Mouse (Mus musculus) lung, postnatal 14 days (tissue): ENCODE results near the gene Eif5b.
A peak's percentile ranks its signal among the peaks of the same experiment; 100 is the strongest.
"Not testable (repeated sequence)": the region's sequence is repeated elsewhere in the genome, so short reads cannot be mapped to it uniquely, and the experiment has no call there.

ENCODE experiments used
- DNase-seq: peaks from one replicate; pipeline ENCODE4 v3.0.0; 2021

The Eif5b gene

DNA sequence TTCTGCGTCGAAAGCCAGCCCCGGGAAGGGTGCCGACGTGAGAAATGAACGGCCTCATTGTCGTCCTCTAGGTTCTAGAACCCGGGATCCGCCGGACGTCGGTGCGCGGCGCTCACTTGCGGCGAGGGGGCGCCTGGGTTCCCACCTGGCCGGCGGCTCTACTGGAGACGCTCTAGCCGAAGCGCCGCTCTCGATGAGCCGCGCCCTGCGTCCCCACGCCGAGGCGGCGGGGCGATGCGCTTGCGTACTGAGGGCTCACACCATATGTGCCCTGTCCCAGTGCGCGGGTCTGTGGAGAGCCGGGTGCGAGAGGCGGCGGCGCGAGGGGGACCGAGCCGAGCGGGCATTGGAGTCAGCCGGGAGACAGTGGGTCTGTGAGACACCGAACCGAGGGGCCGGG is at the start of gene Eif5b, which contains the start of gene Txndc9:
TSS of gene Eif5b (plus strand) at position 144 of the 400 bp plus-strand sequence.
TSS of gene Txndc9 (minus strand) at position 27 of the 400 bp plus-strand sequence.
- peak; percentile 94 for DNase-seq

DNA sequence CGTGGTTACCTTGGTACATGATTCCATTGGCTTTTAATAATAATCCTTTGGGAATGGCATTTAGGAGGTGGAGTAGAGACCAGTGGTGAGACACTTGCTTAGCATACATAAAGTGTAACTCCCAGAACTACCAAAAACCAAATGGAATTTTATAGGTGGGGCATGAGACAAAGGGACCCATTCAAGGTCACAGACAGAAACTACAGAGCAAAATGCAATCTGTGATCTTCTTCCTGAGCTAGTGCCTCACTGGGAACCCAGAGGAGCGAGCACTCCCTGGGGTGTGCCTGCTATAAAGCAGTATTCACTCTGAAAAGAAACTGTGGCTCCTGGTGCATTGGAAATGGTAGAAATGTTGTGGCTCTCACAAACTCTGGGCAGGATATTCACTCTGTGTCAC is 48.9 kb upstream of the Eif5b start:
- no peak for DNase-seq

DNA sequence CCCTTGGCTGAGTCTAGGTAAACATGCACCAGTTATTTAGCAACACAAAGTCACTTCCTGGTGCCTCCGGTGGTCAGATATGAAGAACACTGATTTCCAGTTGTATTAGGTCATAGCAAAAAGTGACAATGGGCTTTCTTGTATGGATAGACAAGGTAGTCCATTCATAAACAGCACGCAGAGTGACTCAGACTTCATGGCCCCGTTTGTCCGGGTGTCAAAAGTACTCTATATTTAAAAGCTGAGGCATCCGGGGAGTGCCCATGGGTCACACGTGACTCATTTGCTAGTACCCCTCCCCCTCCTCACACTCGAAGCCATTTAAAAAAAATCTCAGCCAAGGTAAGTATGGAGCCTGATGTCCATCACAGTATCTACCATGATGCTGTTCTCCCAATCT is 43.0 kb upstream of the Eif5b start:
- DNase-seq, result no peak

DNA sequence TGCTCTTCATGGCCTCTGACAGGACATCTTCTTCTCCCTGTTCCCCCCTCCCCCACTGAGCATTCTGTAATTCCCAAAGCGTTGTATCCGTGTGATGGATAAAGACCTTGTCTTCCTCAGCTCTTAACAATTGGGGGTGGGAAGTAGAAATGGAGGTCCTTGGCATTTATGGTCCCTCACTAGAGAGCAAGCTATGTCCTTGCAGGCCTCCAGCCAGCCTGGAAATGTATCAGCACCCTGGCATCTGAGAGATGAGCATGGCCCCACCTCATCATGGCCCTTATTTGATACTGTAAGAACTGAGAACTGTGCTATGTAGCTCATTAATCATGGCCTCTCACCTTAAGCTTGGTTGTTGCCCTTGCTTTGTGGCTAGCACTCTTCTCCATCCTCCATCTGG is 42.6 kb upstream of the Eif5b start:
- no peak for DNase-seq

DNA sequence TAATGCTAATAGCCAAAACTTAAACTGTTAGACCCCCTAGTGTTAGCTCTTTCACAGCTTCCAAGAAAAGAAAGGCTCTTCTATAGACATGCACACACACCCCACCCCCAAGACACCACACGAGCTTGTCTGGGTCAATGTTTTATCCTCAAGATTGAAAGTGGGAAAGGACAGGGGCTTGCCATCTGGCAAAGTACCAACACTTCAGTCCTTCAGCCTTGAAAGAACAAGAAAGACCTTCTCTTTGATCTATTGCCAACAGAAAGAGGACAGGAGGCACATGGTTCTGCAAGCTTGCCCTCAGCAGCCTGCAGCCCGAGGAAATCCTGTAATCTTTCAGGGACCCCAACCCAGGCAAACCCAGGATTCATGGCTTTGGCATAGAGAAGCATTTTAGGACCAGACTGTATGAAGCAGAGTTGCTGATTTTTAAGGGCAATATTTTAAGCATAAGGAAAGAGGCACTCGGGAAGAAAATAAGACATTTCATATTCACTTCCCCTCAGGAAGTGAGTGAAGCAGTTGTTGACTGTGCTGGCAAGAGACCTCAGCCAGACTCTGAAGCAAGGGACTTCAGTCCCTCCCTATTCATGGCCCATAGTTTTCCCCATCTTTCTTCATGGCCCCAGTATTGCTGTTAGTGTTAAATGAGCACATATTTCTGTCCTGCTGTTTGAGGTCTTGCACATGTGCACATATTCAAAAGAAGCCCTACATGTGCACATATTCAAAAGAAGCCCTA is 40.9 kb upstream of the Eif5b start:
- DNase-seq, result peak; percentile 12

DNA sequence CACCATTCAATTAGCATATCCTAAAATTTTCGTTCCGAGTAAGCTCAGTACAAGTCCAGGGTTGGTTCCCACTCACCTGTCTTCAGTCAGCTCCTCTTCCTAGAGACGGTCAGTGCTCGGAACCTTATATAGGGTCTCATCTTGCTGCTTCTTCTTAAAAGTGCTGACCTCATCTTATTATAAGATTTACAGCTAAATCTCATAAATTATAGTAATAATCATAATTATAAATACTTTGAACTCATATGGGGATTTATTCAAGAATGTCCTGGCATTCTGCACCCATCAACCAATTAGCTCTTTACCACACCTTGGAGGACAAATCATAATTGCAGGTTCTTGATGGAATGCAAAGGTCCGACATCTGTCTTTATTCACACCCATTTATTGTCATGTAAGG is 40.2 kb upstream of the Eif5b start, which contains the start of gene Lyg1:
TSS of gene Lyg1 (minus strand) at position 101 of the 400 bp plus-strand sequence.
- no peak for DNase-seq

DNA sequence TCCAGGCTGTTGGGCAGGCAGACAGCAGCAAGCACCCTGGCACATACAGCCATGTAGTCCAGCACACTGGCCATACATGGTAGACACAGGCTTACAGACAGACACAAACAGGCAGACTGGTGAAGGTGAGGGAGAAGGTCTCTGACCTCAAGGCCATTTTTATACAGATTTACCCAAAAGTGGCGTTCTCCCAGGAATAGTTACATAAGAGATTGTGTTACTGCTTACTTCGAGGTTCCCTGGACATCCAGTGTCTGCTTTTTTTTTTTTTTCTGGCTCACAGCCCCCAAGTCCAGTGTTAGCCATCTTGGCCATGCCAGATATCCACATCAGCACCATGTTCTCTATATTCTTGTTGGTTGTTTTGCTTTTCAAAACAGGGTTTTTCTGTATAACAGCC is 39.3 kb upstream of the Eif5b start:
- no peak for DNase-seq

DNA sequence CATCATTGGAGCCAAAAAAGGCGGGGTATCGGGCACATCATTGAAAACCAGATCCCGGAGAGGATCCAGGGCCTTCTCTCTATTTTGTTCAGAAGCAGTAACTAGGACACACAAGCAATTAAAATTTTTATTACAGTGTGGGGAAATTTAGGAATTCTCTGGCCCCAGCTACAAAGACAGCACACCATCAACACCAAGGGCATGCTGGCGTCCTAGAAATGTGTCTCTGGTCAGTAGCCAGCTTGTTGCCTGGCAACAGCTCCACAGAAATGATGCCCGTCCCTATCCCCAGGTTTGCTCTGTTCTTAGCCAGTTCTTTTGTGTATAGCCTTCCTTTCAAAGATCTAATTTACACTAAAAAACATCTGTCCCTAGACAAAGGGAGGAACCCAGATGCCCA is 38.3 kb upstream of the Eif5b start:
- peak; percentile 8 for DNase-seq

DNA sequence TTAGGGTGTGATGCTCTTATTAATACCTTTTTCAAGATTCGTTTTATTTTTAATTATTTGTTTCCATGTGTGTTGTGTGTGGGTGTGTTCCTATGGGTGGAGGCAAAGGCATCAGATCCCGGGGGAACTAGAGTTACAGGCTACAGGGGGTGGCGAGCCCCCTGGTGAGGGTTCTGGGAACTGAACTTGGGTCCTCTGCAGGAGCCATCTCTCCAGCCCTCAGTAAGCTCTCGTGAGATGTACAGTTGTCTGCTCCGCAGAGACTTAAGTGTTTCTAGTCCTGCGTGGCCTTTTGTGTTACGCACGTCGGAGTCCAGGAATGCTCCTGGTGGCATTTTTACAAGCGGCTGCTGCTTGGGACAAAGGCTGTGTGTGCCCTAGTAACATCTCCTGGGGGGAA is 32.2 kb upstream of the Eif5b start:
- DNase-seq, result no peak

DNA sequence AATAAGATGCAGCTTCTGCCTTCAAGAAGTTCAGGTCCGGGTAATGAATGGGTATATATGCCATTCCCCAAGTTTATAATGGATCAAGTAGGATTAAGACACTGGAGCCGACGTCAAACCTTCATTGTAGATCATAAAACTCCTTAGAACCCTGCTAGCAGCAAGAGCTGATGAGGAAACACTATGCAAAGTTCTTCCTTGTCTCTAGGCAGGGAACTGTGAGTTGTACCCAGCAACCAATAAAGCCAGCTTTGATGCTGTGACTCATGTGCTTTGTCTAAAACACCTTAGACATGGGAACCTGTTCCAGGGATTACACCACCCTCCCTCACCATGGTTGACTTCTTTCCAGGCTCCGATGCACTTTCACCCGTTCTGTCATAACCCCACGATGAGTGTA is 29.1 kb upstream of the Eif5b start:
- DNase-seq, result no peak

DNA sequence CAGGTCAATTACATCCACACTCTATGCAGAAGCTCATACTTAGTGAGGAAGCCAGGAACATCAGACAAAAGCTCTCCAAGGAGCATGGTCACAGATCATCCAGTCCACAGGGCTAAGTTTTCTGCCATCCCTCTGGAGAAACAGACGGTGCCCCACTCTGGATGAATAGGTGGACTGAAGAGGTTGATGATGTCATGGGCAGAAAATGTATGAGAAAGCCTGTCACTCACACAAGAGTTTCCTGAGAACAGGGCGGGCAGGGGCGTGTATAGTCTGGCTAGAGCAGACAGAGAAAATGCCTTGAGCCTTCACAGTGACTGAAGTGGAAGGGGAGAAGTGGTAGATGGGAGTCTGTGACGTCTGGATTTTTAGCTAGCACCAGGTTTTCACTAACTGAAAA is 26.3 kb upstream of the Eif5b start:
- DNase-seq, result no peak

DNA sequence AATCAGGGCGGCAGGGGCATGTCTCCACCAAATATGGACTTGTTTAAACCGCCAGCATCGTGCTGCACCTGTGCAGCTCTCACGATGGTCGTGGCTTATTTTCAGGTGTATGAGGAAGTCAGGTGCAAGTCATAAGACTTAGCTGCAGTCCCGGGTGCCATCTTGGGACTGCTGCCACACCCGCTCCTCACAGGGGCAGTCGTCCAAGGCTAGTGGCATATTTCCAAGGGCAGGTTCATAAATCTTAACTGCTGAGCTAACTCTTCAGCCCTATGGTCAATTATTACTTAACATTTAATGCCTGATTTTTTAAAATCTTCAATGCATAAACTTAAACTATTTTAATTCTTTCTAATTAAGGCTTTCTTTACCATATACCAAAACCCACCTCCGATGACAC is 21.1 kb upstream of the Eif5b start:
- not testable (repeated sequence) for DNase-seq

DNA sequence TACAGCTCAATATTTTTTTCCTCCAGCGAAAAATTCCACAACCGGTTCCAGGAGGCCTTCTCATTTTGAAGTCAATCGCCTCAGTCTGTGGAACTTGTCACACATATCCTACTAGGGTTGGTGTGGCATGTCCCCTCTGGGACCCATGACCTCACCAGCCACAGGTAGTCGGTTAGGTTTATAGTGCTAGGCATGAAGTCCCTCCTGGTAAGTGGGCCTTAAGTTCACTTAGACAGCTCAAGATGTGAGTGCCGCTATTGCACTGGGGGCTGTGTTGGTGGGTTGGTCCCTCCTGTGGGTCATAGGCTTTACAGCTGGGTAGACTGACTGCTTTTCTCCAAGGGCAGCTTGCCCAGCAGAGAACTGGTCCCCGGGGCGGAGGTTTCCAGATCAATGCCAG is 20.5 kb upstream of the Eif5b start:
- DNase-seq, result no peak

DNA sequence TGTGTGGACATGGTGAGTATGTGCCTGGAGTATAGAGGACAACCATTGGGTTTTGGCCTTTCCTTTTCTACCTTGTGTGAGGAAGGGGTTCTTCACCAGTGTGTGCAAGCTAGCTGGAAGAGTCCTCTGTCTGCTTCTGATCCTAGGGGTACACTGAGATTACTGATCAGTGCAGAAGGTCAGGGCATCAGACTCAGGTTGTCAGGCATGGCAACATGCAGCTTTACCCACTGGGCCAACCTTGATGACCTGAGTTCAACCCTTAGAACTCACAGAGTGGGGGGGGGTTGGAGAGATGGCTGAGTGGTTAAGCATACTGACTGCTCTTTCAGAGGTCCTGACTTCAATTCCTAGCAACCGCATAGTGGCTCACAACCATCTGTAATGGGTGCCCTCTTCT is 13.5 kb upstream of the Eif5b start:
- DNase-seq, result no peak

DNA sequence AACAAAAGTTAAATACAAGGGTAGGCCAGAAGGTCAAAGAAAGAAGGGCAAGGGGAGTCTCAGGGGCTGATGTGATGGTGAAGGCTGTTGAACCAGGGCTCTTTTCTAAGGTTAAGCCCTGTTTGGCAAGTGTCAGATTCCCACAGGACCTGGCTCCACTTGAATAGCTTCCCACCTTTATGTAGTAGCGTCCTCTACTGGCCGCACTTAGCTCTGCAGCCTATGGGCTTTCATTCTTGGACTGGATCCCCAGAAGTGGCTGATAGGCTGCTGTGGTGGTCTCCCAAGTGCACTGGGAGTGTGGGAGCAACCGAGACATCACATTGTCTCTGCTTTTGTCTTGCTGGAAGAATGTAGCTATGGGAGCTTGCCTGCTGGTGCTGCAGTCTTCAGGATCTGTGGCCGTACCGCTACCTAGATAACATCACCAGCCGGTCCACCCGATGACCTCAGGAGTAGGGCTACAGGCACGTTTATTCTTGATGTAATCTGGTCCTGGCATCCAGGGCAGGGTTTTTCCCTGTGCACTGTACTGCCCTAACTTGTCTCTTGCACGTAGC is 12.0 kb upstream of the Eif5b start:
- DNase-seq, result peak; percentile 34

DNA sequence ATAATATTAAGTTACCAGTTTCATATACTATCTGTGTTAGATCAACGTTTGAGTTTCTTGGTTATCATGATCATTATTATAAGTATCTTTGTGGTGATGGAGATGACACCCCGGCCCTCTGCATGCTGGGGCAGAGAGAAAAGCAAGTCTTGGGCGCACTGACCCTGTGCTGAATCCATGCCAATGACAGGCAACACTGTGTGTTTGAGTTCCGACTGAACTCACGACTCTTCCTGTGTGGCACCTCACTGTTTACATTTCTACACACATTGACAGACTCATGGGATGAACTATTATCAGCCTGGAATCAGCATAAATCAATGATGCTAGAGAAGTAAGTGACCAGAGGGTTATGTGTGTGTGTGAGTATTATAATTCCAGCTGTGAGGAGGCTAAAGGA is 10.0 kb upstream of the Eif5b start:
- no peak for DNase-seq

DNA sequence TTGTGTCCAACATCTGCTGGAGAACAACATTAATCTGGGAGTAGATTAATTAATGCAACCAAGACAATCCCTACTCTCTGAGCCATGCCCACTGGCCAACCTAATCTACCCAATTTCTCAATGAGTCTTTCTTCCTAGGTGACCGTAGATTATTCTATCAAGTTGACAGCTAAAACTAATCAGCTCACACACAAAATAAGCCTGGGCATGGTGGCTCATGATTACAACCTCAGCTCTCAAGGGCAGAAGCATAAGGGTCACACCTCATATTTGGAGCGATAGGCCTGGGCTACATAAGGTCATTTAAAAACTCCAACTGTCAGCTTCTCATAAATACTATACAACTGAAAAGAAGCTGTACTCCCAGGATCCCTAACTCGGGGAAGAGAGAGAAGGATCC is 1.6 kb upstream of the Eif5b start:
- DNase-seq, result no peak

DNA sequence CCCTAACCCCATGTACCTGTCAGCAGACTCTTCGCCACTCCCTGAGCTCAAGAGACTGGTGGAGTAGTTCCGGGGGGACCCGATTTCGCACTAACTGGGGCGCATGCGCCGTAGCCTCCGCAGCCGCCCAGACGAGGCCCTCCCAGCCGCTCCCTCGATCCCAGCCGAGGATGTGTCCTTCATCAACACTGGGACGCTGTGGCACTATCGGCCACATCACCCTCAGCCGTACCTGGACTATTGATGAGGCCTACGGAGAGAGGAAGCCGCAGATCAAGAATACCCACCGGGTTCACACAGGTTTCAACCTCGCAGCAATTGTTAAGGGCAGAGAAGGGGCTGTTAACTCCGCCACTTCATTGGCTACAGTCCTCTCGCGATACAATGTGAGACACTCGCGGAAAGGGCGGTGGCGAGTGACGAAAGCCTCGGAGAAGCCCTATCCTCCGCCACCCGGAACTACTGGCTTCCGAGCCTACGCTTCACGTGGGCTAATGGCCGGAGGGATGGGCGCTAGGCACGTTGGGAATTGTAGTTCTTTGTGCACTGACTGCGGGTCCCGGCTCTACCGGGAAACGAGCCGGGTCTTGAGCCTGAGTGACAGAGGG is 829 bp upstream of the Eif5b start:
- DNase-seq, result peak; percentile 97

DNA sequence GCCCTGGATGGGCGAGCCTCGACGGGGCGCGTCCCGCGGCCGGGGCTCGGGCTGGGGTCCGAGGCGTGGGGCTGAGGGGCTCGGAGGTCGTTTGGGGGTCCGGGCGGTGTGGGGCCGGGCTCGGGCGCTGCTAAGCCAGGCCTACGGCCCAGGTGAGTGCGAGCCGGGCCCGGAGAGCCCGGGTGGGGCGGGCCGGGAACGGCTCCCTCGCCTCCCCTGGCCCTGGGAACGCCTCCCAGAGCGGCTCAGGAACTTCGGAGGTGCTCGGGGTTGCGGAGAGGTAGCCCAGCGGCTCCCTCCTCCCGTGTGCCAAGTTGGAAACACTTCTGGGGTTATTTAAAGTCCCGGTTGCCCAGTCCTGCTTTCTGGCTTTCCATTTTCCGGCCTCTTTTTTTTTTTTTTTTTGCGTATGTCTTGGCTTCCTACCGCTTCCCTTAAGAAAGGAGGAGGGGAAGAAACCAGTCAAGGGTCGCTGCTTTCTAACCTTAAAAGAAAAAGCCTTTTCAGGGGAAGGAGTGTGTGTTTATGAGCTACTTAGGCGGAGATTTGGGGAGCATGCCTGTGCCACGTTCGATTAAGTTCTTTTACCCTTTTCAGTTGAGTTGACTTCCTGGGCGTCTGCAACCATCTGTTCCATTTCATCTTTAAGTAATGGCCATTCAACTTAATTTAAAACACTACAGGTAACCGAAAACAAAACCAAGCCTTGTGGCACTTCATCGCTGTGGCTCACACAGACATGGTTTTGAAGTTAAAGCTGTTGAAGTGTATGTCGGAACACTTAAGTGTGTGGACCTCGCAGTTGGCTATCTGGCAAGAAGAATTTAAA is 775 bp downstream of the Eif5b start:
- DNase-seq, result peak; percentile 12

DNA sequence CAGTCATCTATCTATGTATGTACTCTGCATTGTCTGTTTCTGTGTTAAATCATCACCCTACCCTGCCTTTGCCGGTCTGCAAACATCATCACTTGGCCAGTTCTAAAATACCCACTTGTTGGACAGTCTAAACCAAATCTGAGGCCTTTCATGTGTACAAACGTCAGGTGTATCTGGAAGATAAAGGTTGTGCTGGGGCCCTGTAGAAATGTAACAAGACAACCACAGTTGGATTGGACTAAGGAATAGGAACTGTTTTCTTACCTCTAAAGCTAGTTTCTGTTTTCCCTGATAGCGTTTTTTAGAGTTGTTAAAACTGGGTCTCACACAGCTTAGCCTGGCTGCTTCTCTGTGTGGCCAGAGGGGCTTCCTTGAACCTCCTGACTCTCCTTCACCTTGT is 1.7 kb downstream of the Eif5b start:
- DNase-seq, result no peak

DNA sequence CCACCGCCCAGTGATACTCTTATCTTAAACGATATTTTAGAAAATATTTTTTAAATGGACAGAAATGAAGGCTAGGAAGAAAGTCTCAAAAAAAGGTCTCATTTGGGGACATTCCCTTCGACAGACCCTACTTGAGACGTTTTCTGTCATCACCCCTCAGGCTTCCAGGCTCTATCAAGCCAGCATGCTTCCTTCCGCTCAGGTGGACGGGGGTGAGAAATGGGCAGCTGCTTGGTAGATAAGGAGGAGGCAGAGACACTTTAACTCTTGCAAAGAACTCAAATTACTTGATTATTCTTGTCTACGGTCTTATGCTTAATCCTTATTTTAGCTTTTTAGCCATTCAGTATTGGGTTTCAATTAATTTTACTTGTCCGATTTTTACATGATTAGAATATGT is 3.0 kb downstream of the Eif5b start:
- DNase-seq, result no peak

DNA sequence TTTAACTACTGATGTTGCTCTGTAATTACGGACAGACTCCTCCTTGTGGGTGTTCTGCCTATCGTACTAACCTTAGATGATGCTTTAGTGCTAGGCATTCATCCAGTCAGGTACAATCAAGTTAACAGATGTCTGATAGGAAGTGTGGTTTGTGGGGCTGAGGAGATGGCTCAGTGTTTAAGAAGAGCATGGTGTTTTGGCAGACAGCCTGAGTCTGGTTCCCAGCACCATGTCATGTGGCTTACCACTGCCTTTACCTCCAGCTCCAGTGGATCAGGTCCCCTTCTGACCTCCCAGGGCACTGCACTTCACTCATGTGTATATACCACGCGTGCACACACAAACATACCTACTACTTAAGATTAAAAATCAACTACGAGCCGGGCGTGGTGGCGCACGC is 4.1 kb downstream of the Eif5b start:
- no peak for DNase-seq

DNA sequence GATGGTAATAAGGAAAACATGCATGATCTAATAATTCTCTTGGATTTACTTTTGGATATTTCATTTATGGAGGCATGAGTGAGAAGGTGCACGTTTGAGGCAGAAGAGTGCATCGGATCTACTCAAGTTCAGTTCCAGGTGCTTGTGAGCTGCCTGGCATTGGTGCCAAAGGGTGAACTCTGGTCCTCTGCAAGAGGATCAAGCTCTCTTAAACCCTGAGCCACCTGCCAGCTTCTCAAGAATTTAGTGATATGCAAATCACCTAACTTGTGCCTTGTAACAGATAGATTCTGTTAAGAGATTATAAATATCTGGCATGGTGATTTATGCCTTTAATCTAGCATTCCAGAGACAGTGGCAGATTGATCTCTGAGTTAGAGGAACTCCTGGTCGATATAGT is 5.2 kb downstream of the Eif5b start:
- no peak for DNase-seq

DNA sequence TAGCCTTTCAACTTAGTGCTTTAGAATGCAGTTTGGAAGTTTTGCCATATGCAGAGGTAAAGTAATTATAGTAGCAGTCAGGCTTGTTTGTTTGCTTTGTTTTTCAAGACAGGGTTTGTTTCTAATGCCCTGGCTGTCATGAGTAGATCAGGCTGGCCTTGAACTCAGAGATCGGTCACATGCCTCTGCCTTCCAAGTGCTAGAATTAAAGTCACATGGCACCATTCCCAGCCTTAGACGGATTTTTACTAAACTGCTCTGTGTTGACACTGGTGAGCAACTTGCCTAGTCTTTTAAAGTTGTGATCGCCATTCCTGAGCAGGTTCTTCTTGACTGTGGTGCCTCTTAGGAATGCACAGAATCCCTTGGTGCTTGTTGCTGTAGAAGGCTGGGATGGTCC is 8.9 kb downstream of the Eif5b start:
- no peak for DNase-seq
